Mouse (Mus musculus): ENCODE measurements around the gene Gm21188. TPM values are rescaled to one million over a fixed set of nuclear protein-coding genes. Genes with fewer than 3 reads are reported as not detected.
"Not testable (repeated sequence)": the region's sequence is repeated elsewhere in the genome, so short reads cannot be mapped to it uniquely, and the experiment has no call there.

Gm21188 gene
- not detected for total RNA-seq (2021)

- not testable (repeated sequence) for DNase-seq
Observed at GRCm38 (mm10) chr13:120052085-120052484, at the start of gene Gm21188. Gm21188 (minus strand) TSS chr13:120052194.

DNA sequence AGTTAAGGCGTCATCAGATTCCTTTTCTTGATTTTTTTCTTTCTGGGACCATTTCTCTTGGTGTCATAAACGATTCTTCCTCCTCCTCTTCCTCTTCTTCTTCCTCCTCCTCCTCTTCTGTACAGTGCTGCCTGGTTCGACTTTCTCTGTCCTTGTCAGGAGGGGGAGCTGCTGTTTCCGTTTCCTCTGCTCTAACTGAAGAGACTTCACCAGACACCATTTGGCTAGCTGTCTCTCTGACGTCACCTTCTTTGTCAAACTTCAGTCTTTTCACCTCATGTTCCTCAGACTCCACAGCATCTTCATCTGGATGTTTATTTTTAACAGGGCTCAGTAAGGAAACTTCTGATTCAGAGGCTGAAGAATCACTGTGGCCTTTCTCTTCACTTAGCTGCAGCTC, 47.3 kb upstream of the Gm21188 start:
- not testable (repeated sequence) for DNase-seq

GRCm38 (mm10) chr13:120096938-120097256, 44.9 kb upstream of the Gm21188 start:
- not testable (repeated sequence) for DNase-seq

GRCm38 (mm10) chr13:120096241-120096937, 44.4 kb upstream of the Gm21188 start:
- DNase-seq, result not testable (repeated sequence)

DNA sequence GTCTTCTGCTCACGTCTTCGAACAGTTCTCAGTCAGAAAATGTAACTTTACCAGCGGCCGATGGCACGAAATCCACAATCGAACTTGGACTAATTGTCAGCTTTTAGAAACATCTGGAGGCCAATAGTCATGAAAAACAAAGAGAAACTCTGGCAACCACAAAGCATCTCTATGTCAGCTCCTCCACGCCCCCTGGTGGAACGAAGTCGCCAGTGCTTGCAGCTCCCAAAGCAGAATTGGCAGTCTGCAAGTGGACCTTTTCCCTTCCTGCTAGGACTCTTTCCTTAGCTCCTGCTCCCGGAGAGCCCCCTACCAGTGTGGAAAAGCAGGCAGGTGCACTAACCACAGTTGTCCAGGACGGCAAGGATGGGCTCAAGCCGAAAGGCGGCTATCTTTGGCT, 41.0 kb upstream of the Gm21188 start:
- DNase-seq, result not testable (repeated sequence)

DNA sequence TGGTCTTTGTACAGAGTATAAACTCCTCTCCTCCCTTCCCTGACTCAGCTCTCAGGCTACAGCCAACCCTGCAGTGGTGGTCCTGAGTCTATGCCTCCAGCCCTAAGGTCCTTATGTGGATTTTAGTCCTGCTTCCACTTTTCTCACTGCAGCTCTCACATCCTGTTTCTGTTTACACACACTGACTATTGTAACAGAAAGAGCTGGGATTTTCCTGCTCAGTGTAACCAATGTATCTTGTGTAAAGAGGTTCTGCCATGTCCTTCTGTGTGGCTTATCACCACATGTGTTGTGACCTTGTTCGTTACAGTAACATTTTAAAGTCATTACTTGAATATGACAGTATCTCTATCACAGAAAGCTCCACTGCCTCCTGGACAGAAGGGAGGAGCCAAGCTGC, 27.6 kb upstream of the Gm21188 start:
- not testable (repeated sequence) for DNase-seq

DNA sequence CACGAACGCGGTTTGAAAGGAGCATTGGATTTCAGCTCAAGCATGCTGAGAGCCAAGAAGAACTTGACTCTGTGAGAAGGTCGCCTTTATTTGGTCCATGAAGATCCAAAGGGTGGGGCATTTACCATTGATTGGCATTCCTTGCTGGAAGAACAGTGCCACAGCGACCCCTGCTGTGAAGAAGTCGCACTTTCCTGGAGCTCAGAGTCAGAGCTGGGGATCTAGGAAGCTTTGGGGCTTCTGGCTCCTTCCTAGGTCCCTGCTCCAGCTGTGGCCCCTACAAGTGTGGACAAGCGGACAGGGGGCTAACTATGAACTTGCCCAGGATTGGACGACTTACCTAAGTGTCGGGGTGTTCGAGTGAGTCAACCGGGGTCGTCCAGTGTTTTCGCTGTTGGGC, 18.9 kb upstream of the Gm21188 start:
- DNase-seq, result not testable (repeated sequence)

- not testable (repeated sequence) for DNase-seq
Observed at GRCm38 (mm10) chr13:120070012-120070598, 18.1 kb upstream of the Gm21188 start.

DNA sequence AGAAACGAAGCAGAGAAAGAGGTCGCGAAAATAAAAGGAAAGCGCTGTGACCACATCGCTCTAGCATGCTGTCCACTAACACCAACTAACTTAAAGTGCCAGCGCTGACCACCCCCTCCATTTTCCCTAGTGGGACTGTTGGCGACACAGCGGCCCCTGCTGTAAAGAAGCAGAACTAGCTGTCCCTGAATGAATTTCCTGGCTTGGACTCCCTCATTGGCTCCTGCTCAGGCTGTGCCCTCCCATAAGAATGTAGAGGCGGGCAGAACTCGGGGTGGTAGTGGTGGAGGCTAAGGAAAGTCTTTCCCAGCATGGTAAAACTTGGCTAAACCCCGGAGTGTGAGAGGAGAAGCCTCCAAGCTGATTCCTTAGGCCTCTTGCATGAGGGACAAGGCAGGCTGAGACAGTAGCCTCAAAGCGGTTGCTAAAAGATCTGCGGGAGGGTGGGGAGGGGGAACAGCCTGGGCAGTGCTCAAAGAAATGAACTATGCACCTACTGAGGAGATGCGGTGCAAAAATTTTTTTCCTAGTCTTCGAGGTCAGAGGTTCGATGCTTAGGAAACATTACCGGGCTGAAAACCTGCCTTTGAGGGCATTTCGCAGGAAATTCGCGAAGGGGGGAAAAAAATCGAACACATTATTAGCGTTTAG, 11.6 kb upstream of the Gm21188 start:
- DNase-seq, result not testable (repeated sequence)

GRCm38 (mm10) chr13:120062903-120063302, 10.9 kb upstream of the Gm21188 start:
- not testable (repeated sequence) for DNase-seq

DNA sequence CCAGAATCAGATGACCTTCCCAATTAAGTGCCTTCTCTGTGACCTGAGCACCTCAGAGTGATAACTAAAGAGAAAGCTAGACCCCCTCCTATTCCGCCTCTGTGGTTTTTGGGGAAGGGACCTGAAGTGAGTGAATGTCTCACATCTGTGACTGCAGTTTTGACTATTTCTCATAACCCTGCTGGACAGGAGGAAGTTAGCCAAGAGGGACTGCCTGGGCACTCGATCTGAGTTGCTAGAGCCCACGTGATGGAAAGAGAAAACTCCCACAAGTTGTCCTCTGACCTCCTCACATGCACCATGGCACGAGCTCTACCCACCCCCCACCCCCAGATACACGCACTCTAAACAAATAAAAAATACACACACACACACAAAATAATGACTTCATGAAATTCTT, 3.4 kb downstream of the Gm21188 start:
- DNase-seq, result not testable (repeated sequence)

- DNase-seq, result not testable (repeated sequence)
Observed at GRCm38 (mm10) chr13:120048186-120048585, 3.8 kb downstream of the Gm21188 start.

DNA sequence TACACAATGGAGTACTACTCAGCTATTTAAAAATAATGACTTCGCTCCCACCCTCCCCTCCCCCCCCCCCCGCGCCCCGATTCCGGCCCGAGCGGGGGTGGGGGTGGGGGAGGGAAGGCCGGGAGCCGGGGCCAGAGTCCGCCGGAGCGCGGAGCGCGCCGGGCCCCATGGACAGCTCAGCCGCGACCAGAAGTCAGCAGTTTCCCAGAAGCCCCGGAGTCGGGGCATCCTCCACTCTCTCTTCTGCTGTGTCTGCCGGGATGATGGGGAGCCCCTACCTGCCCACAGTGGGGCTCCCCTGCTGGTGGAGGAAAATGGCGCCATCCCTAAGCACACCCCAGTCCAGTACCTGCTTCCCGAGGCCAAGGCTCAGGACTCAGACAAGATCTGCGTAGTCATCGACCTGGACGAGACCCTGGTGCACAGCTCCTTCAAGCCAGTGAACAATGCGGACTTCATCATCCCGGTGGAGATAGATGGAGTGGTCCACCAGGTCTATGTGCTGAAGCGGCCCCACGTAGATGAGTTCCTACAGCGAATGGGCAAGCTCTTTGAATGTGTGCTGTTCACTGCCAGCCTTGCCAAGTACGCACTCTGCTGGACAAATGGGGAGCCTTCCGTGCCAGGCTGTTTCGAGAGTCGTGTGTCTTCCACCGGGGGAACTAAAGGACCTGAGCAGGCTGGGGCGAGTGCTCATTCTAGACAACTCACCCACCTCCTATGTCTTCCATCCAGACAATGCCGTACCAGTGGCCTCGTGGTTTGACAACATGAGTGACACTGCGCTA, 5.4 kb downstream of the Gm21188 start:
- not testable (repeated sequence) for DNase-seq

GRCm38 (mm10) chr13:120041145-120041544, 10.8 kb downstream of the Gm21188 start:
- peak; percentile 62 for DNase-seq

GRCm38 (mm10) chr13:120037881-120038280, 14.1 kb downstream of the Gm21188 start:
- DNase-seq, result not testable (repeated sequence)

- DNase-seq, result peak; percentile 27
Observed at GRCm38 (mm10) chr13:120036577-120037115, 15.3 kb downstream of the Gm21188 start.

- peak; percentile 12 for DNase-seq
Observed at GRCm38 (mm10) chr13:120035151-120035550, 16.8 kb downstream of the Gm21188 start.

GRCm38 (mm10) chr13:120034637-120035036, 17.4 kb downstream of the Gm21188 start:
- not testable (repeated sequence) for DNase-seq

DNA sequence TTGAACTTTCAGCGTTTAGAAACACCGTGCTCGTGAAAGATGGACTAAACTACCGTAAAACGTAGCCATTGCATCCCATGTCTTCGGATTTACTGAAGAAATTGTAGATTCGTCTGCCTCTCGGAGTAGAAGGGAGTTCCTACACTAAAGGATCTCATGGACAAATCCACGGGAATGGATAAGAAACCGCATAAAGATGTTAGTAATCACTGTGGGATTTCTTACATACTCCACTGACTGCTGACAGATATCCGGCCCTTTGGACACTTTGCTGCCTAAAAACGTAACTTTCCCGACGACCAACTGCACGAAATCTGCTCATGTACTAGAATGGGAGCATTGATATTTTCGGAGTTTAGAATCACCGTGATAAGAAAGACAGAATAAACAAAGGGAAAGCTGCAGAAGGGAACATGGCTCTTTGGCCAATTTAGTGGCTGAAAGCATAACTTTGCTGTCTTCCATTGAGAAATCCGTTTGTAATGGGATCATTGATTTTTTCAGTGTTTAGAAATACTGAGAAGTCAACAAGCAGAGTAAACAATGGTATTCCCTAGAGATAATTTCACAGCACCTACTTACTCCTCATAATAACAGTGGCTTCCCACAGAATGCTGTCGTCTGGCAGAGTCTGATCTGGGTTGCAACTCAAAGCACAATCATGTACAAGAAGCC, 18.3 kb downstream of the Gm21188 start:
- DNase-seq, result peak; percentile 31

DNA sequence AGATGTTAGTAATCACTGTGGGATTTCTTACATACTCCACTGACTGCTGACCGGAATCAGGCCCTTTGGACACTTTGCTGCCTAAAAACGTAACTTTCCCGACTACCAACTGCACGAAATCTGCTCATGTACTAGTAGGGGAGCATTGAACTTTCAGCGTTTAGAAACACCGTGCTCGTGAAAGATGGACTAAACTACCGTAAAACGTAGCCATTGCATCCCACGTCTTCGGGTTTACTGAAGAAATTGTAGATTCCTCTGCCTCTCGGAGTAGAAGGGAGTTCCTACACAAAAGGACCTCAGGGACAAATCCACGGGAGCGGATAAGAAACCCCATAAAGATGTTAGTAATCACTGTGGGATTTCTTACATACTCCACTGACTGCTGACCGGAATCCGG, 20.3 kb downstream of the Gm21188 start:
- DNase-seq, result peak; percentile 43

GRCm38 (mm10) chr13:120027368-120027767, 24.6 kb downstream of the Gm21188 start:
- DNase-seq, result not testable (repeated sequence)

DNA sequence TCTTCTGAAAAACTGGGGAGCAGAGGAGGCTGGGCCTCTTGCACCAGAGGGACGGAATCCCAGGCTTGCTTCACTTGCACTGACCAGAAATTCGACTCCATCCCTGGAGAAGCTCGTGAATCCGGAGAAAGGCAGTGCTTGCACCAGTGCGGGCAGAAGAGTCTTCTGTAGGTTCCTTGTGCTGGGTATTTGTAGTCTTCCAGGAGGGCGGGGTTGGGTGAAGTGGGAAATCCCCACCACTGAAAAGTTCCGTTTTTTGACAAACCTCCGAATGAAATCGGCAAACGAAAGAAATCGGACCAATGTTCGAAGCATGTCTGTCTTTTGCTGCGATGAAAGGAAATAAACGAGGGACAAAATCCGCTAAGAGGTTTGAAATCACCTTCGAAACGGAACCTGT, 25.1 kb downstream of the Gm21188 start, which contains the start of gene Gm36079:
Gene Gm36079 (minus strand): TSS at position 101 of the 400 bp plus-strand sequence.
- DNase-seq, result not testable (repeated sequence)
